Mouse (Mus musculus): ENCODE measurements around the gene Gad1. TPM values are rescaled to one million over a fixed set of nuclear protein-coding genes. Genes with fewer than 3 reads are reported as not detected.

The Gad1 gene
- polyA plus RNA-seq, 1 experiment from 2014 or later, result 24.4 TPM

DNA sequence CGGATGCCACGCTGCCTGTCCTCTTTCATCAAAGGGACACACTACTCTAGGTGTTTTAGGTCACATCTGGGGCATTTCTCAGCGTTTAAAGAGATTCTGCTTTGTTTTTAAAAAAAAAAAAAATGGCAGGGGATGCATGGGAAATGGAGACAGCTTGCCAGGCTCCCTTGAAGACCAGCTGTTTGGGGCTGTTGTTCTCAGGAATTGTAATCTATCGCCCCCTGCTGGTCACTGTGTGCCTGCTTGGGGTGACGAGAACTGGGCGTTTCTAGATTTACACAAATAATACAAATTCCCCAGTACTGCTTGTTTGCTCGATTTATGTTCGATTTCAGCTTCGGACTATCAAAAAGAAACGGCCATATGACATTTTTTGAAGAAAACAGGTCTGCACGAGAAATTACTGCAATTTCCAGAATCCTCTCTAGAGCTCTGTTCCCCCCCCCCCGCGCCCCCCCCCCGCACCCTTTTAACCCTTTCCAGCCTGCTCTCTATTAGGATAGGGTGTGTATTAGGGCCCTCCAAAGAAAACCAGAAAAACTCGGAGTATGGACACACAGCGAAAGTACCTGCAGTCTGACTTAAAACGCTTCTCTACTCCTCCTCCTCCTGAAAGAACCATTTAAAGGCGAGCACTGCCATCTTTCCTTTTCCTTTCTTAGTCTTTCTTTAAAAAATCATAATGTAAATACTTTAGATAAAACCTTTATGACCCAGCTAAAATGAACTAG is 5.4 kb downstream of the Gad1 start:
- H3K9ac ChIP-seq, result no peak overlapping the region
- peaks cover 19% of the 10 kb centered on the region; the same call in 1 of the 2 replicates for H3K4me1 ChIP-seq
- H3K4me3 ChIP-seq, result peak overlapping the region; percentile 10
- H3K27me3 ChIP-seq, result peaks cover 48% of the 10 kb centered on the region
- 0 out of 2 replicates have a peak overlapping the region, but pooled peaks have one; percentile 12 for H3K27ac ChIP-seq
- H3K36me3 ChIP-seq, result no peaks in the 10 kb centered on the region
- ATAC-seq (ENCODE audit: low FRiP score), result no peak
- H3K4me2 ChIP-seq (replicated peaks), result peak overlapping the region; percentile 55
- no peaks in the 10 kb centered on the region for H3K9me3 ChIP-seq (replicated peaks)
- 6% methylated on average over 17 of the region's 18 CpGs for WGBS

DNA sequence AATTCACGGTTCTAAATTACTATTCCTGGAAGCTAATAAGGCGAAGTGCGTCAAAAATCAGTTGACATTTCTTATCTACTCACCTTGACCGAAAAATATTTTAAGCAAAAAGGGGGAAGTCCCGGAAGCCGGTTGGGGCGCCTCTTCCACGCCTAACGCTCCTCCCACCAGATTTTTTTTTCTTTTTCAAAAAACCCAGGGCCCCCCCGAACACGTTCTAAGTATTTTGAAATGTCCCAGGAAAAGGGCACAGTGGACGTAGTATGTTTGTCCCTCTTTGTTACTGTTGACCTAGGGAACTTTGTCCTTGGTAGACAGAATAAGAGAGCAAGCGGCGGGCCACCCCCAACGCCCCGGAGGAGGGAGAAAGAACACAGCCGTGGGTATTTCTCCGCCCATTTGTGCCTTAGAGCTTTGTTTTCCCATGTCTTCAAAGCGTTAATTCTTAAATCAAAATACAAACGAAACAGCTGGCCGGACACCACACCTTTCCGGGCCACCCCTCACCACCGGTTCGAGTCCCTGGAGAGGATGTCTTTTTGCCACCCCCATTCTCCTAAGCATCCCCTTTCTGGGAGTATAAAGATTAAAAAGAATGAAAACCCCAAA is 6.1 kb downstream of the Gad1 start:
- Histone ChIP-seq H3K27me3 (peaks cover 55% of the 10 kb centered on the region), H3K4me3 (peak overlapping the region; percentile 46; the same call in 1 of the 2 replicates), H3K36me3 (no peaks in the 10 kb centered on the region), H3K27ac (peak overlapping the region; percentile 66; the same call in 1 of the 2 replicates), H3K9ac (no peak overlapping the region), H3K4me1 (peaks cover 26% of the 10 kb centered on the region), H3K4me2 (replicated peaks) (peak overlapping the region; percentile 55), H3K9me3 (replicated peaks) (no peaks in the 10 kb centered on the region)
- 11% methylated on average over 24 of the region's 24 CpGs for WGBS
- ATAC-seq (ENCODE audit: low FRiP score), result no peak

DNA sequence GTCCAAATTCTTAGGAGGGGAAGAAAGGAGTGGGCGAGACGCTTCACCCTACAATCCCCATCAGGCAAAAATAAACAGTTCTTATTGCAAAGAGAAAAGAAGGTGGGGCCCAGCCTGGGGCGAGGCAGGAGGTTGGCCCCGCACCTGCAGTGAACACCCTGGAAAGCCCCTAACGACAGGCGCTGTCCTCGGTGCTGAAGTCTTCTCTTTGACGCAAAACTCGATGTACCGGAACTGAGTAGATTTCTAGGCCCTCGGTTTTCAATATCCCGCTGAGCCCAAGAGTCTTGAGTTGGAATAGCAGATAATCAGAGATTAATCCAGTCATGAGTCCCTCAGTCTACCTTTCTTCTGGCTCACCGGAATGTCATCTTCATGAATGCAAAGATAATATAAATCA is 6.6 kb downstream of the Gad1 start:
- H3K36me3 ChIP-seq, result no peaks in the 10 kb centered on the region
- no peaks in the 10 kb centered on the region for H3K9me3 ChIP-seq (replicated peaks)
- H3K4me1 ChIP-seq, result peaks cover 27% of the 10 kb centered on the region
- no peak overlapping the region for H3K9ac ChIP-seq
- peak overlapping the region; percentile 55 for H3K4me2 ChIP-seq (replicated peaks)
- WGBS, result 2% methylated on average over 13 of the region's 13 CpGs
- ATAC-seq (ENCODE audit: low FRiP score), result no peak
- peak overlapping the region; percentile 46; the same call in 1 of the 2 replicates for H3K4me3 ChIP-seq
- peak overlapping the region; percentile 66; the same call in 1 of the 2 replicates for H3K27ac ChIP-seq
- H3K27me3 ChIP-seq, result peaks cover 61% of the 10 kb centered on the region

DNA sequence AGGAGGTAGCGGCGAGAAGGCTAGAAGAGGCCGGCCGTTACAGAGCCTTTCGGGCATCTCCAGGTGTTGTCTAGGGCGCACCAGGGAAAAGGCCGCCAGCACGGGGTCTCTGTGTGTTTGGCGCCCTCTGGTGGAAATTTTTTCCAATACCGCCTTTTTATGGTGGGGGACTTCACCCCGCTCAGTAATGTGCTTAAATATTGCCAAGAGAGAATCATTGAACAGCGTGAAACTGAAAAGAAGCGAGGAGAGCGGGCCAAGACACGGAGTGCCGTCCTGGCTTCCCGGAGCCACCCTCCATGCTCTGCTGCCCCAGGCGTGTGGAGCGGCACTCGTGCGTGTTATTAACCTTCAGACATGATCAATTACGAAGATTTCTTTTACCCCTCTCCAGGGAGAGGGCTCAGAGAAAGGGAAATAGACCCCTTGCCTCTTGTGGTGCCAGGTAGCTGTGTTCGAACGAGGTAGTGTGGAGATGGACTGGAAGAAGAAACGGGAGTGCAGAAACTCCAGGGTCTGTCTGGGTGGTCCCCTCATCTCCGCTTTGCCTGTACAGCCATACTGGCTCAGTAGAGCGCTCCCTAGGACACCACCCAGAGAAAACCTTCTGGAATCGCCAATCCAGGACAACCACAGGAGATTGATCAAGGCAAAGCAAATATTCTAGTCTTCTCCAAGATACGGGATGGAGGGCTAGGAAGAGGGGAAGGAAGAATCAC is 8.4 kb downstream of the Gad1 start:
- H3K4me1 ChIP-seq, result peaks cover 41% of the 10 kb centered on the region
- WGBS, result under 1% methylated on average over 29 of the region's 29 CpGs
- no peaks in the 10 kb centered on the region for H3K36me3 ChIP-seq
- peak overlapping the region; percentile 46 for H3K4me3 ChIP-seq
- peak overlapping the region; percentile 89 for H3K27ac ChIP-seq
- peak overlapping the region; percentile 55 for H3K4me2 ChIP-seq (replicated peaks)
- H3K27me3 ChIP-seq, result peaks cover 78% of the 10 kb centered on the region
- H3K9ac ChIP-seq, result peak overlapping the region; percentile 71
- ATAC-seq (ENCODE audit: low FRiP score), result peak; percentile 75
- no peaks in the 10 kb centered on the region for H3K9me3 ChIP-seq (replicated peaks)

DNA sequence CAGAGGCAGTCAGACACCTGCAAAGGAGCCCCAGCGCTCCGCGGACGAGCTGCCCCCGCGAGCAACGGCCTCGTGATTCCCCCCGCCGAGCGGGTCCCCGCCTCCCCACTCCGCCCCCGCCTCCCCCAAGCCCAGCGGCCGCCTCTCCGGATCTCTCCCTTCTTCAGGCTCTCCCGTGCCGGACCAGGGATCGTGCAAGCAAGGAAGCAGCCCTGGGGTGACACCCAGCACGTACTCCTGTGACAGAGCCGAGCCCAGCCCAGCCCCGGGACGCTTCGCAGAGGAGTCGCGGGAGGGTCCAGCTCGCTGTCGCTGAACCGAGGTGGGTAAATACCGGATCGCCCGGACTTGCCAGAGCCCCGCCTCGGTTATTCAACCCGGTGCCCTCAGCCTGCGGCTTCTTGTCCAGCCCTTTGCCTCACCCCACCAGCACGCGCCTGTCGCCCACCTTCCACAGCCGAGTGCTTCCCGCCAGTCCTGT is 9.2 kb downstream of the Gad1 start:
- peaks cover 50% of the 10 kb centered on the region for H3K4me1 ChIP-seq
- H3K36me3 ChIP-seq, result no peaks in the 10 kb centered on the region
- H3K27ac ChIP-seq, result peak overlapping the region; percentile 89
- under 1% methylated on average over 36 of the region's 42 CpGs for WGBS
- H3K27me3 ChIP-seq, result peaks cover 84% of the 10 kb centered on the region
- peak overlapping the region; percentile 71 for H3K9ac ChIP-seq
- no peaks in the 10 kb centered on the region for H3K9me3 ChIP-seq (replicated peaks)
- H3K4me3 ChIP-seq, result peak overlapping the region; percentile 46
- ATAC-seq (ENCODE audit: low FRiP score), result no peak
- peak overlapping the region; percentile 55 for H3K4me2 ChIP-seq (replicated peaks)

DNA sequence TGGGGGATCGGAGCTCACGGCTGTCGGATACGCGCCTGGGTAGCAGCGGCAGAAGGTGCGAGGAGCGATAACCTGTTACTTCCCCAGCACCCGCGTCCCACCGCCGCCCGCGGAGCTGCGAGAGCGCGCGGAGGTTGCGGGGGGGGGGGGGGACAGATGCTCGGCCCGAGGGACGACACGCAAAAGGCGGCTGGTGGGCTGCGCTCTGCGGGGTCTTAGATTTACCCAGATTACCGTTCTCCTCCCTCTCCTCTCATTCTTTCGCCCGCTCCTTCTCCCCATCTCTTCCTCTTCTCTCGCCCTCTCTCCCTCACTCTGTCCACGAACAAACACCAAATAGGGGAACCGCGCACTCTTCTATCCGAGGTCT is 9.7 kb downstream of the Gad1 start:
- Histone ChIP-seq H3K27me3 (peaks cover 89% of the 10 kb centered on the region), H3K4me1 (peaks cover 55% of the 10 kb centered on the region), H3K27ac (peak overlapping the region; percentile 89), H3K9ac (peak overlapping the region; percentile 71), H3K9me3 (replicated peaks) (no peaks in the 10 kb centered on the region), H3K36me3 (no peaks in the 10 kb centered on the region), H3K4me3 (peak overlapping the region; percentile 46), H3K4me2 (replicated peaks) (peak overlapping the region; percentile 55)
- ATAC-seq (ENCODE audit: low FRiP score), result no peak
- WGBS, result under 1% methylated on average over 24 of the region's 34 CpGs

DNA sequence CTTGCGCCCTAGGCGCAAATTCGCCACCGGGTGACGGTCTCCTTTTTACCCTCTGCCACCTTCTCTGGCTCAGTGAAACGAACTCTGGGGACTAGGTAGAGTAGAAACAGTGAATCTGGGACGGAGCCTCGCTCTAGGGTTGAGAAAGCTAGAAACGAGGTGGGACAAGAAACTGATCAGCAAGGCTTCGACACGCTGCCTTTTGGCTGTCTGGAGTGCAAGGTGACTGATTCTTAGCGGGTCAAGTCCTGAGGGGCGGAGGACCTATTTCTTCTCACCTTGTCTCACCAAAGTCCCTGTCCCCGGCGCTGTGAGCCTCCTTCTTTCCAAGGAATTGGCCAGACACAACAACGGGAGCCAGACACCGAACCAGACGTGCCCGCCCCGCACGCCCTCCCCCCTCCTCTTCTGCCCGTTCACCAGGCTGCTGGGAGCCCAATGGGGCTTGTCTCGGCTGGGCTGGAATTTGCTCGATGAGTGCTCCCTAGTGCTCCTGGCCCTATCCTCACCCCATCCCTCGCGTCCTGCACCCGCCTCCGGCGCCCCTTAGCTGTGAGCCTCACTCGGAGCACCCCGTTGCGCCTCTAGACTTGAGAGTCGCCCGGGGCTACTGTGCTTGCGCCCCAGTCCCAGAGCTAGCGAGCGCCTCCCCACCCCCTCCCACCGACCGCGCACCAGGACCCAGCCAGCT is 10.3 kb downstream of the Gad1 start:
- Histone ChIP-seq H3K9ac (peak overlapping the region; percentile 71), H3K4me3 (peak overlapping the region; percentile 46), H3K27me3 (peaks cover 95% of the 10 kb centered on the region), H3K4me1 (peaks cover 60% of the 10 kb centered on the region), H3K36me3 (no peaks in the 10 kb centered on the region), H3K27ac (peak overlapping the region; percentile 89), H3K4me2 (replicated peaks) (peak overlapping the region; percentile 55), H3K9me3 (replicated peaks) (no peaks in the 10 kb centered on the region)
- WGBS, result 2% methylated on average over 40 of the region's 40 CpGs
- ATAC-seq (ENCODE audit: low FRiP score), result no peak

DNA sequence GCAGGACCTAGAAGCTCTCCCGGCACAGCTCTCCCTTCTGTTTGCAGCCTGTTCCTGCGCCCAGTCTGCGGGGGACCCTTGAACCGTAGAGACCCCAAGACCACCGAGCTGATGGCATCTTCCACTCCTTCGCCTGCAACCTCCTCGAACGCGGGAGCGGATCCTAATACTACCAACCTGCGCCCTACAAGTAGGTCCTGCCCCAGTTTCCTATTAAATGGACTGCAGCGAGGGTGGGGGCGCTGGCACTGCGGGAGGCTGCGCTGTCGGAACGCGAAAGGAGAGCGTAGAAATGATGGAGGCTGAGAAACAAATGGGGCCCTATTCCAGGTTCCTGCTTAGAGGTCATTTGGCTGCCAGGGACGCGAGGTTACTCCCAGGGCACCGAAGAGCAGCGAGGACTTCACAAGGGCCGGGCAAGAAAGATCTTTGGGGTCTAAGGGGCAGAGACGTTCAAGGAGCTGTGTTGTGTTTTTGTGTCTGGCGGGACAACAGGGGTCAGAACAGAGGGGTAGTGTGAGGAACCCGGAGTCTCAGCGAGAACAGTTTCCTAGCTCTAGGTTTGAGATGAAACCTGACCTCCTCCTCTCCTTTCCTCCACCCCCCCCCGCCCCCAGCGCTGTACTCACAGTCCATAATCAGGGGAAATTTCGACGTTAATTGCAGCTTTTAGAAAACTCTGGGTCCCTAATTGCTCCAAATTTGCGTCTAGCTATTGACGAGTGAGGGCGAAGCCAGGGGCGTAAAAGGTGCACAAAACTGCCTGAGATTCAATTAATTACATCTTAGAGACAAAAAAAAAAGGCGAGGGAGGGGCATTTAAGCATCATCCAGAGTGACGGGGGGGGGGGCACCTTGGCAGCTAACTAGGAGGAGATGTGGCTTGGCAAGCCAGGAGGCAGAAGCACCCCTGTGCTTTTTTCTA is 11.1 kb downstream of the Gad1 start:
- no peaks in the 10 kb centered on the region for H3K9me3 ChIP-seq (replicated peaks)
- H3K4me3 ChIP-seq, result peak overlapping the region; percentile 46
- peak overlapping the region; percentile 89 for H3K27ac ChIP-seq
- peaks cover 69% of the 10 kb centered on the region for H3K4me1 ChIP-seq
- H3K9ac ChIP-seq, result peak overlapping the region; percentile 71
- WGBS, result 1% methylated on average over 38 of the region's 38 CpGs
- ATAC-seq (ENCODE audit: low FRiP score), result no peak
- H3K27me3 ChIP-seq, result peaks cover 100% of the 10 kb centered on the region
- H3K4me2 ChIP-seq (replicated peaks), result peak overlapping the region; percentile 55
- no peaks in the 10 kb centered on the region for H3K36me3 ChIP-seq

DNA sequence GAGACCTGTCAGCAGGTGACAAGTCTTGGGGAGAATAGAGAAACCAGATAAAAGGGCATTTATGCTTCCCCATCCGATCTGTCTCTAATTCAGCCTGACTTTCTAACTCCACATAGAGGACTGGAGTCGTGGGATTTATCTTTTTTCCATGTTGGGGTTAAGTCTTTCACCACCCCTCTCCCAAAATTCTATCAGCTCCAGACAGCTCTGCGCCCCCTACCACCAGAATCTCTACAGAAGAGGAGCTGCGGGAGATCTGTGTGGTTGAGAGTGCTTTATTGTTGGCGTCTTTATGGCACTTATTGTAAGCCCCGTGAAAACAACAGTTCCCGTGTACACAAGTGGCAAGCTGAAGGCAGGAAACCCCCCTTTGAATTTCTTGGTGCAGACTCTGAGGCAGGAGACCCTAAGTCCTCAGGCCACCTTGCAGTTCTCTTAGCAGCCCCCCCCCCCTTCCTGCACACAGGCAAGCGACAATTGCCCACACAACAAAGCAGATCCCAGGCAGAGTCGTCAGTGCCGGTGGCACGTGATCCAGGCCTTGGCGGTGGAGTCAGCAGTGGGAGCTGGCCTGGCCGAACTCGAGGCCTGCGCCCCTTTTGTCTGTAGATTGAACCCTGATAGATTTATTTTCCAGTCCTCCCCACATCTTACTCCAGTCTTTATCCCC is 11.9 kb downstream of the Gad1 start:
- ATAC-seq (ENCODE audit: low FRiP score), result no peak
- H3K4me1 ChIP-seq, result peaks cover 73% of the 10 kb centered on the region
- peaks cover 100% of the 10 kb centered on the region for H3K27me3 ChIP-seq
- H3K9ac ChIP-seq, result peak overlapping the region; percentile 71
- H3K36me3 ChIP-seq, result no peaks in the 10 kb centered on the region
- peak overlapping the region; percentile 55 for H3K4me2 ChIP-seq (replicated peaks)
- peak overlapping the region; percentile 46 for H3K4me3 ChIP-seq
- 2% methylated on average over 15 of the region's 15 CpGs for WGBS
- H3K9me3 ChIP-seq (replicated peaks), result no peaks in the 10 kb centered on the region
- H3K27ac ChIP-seq, result peak overlapping the region; percentile 89

DNA sequence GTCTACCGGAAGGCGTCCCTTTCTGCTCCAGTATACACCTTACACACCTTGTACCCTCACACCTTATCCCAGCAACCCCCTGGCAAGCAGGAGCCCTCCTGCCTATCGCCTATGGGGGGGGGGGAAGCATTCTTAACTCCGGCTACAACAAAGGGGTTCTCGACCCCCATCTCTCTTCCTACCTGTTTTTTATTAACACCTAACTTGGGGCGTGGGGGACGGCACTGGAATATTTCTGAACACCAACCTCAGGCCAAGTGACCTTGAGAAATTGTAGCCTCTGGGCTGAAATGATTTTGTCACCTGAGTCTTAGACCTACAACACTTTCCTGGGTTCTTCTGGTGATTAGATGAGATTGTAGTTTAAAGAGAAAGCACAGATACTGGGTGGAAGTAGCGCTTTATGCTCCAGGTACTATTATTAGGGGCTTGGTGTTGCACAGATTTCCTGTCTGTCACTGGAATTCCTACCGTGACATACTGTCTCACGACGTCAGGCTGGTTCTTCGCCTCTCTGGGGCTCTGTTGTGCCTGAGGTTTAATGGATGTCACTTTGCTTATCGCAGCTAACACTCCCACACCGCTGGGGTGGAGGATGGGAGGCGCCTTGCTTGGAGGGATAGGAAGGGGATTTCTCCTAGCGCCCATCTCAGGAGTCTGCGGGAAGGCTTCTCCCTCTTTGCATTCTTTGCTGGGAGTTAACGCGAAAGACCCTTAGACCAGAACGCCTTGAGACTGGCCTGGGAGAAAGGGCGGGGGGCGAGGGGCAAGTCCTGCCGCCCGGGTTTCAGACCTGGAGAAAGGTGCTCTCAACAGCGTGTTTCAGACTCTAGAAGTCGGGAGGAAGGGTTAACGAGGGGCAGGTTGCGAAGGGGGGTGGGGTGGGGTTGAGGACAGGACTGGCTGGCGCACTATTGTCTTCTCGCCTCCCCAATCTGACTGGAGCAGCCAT is 13.1 kb downstream of the Gad1 start:
- H3K27ac ChIP-seq, result peak overlapping the region; percentile 89
- peak overlapping the region; percentile 46 for H3K4me3 ChIP-seq
- peaks cover 73% of the 10 kb centered on the region for H3K4me1 ChIP-seq
- H3K36me3 ChIP-seq, result no peaks in the 10 kb centered on the region
- 0 out of 2 replicates have a peak, but pooled peaks have one; percentile 27 for ATAC-seq (ENCODE audit: low FRiP score)
- 4% methylated on average over 30 of the region's 30 CpGs for WGBS
- peak overlapping the region; percentile 71 for H3K9ac ChIP-seq
- peak overlapping the region; percentile 55 for H3K4me2 ChIP-seq (replicated peaks)
- H3K9me3 ChIP-seq (replicated peaks), result no peaks in the 10 kb centered on the region
- peaks cover 99% of the 10 kb centered on the region for H3K27me3 ChIP-seq

Measured in hindbrain, embryonic 12.5 days (tissue).